ENCODE assay signal across 9 mouse cellular contexts in the genomic region with DNA sequence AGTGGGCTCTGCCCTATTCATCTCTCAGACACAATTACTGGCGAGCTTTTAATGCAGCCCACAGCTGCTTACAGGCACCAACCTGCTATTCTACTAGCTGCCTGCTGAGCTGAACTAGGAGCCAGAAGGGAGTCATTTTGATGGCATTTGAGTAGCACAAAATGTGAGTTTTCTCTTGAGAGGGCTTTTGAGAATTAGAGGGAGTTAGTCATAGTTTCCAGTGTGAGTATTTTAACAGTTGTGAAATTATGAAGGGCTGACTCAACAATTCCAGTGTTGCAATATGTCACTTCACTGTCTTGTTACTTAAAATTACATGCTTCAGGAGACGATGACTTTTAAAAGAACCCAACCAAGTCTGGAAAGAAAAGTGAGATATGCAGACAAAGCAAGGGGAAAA. TPM values are rescaled to one million over a fixed set of nuclear protein-coding genes. Genes with fewer than 3 reads are reported as not detected.
DNase-seq lines count a peak whose midpoint lies in the region; ATAC-seq and TF ChIP-seq lines count a peak whose summit lies in the region.
"Had no signal": no experiment of that assay in that cellular context is flagged by ENCODE, and none has a peak within 500 bp of the region (broad histone marks: within the 10 kb centered on the region; RNA-seq: fewer than 3 reads in every experiment).

No protein-coding gene starts in this region.

- no peak overlapping the region for H3K4me2 ChIP-seq in kidney, embryonic 16.5 days (replicated peaks; ENCODE audit: low read depth, low read length)
- H3K4me2 ChIP-seq: heart, embryonic 13.5 days; kidney, embryonic 15.5 days had no signal

- TF ChIP-seq CTCF in layer of hippocampus, adult 2 months (conservative IDR thresholded peaks at IDR 0.05), result peak; percentile 14; the same call in 1 of the 2 replicates

- 57% methylated on average over 2 of the region's 2 CpGs for WGBS in kidney, embryonic 16.5 days

- no peak overlapping the region for H3K4me3 ChIP-seq in layer of hippocampus, adult 2 months
- no peak overlapping the region for H3K4me3 ChIP-seq in kidney, embryonic 16.5 days (ENCODE audit: low read length)
- H3K4me3 ChIP-seq: heart, embryonic 13.5 days; kidney, embryonic 15.5 days had no signal

- peak overlapping the region; percentile 51; the same call in 1 of the 2 replicates for H3K27ac ChIP-seq in layer of hippocampus, adult 2 months
- no peak overlapping the region for H3K27ac ChIP-seq in kidney, embryonic 16.5 days (ENCODE audit: low read length)
- H3K27ac ChIP-seq: heart, embryonic 13.5 days; kidney, embryonic 15.5 days had no signal

- H3K4me1 ChIP-seq in kidney, embryonic 16.5 days (ENCODE audit: insufficient read depth, low read length), result no peaks in the 10 kb centered on the region
- H3K4me1 ChIP-seq: heart, embryonic 13.5 days; kidney, embryonic 15.5 days had no signal

- no peak for ATAC-seq in kidney, embryonic 16.5 days (ENCODE audit: low FRiP score, low TSS enrichment)

- DNase-seq in layer of hippocampus, adult 2 months (ENCODE audit: low spot score in 2 of 2), result peak; percentile 28 to 57
- no peak for DNase-seq in layer of hippocampus, adult 9-10 months (ENCODE audit: low spot score)
- DNase-seq in CD4-positive, CD25-positive, alpha-beta regulatory T cell, adult 2 months (ENCODE audit: low read depth, low spot score), result peak; percentile 51
- DNase-seq in adipocyte (ENCODE audit: low spot score), result peak; percentile 73
- DNase-seq in lung, postnatal 14 days, result peak; percentile 15
- no peak for DNase-seq in urinary bladder, adult 2 months (ENCODE audit: low spot score)

- H3K27me3 ChIP-seq in kidney, embryonic 16.5 days (ENCODE audit: insufficient read depth, low read length), result no peaks in the 10 kb centered on the region
- H3K27me3 ChIP-seq: heart, embryonic 13.5 days; kidney, embryonic 15.5 days had no signal

- H3K9me3 ChIP-seq in kidney, embryonic 16.5 days (ENCODE audit: low read length), result 0 out of 2 replicates have a peak, but pooled peaks cover 2% of the 10 kb centered on the region
- H3K9me3 ChIP-seq: heart, embryonic 13.5 days; kidney, embryonic 15.5 days had no signal

- no peaks in the 10 kb centered on the region for H3K36me3 ChIP-seq in kidney, embryonic 16.5 days (ENCODE audit: insufficient read depth, low read length)
- H3K36me3 ChIP-seq: heart, embryonic 13.5 days; kidney, embryonic 15.5 days had no signal

- no peak overlapping the region for H3K9ac ChIP-seq in kidney, embryonic 16.5 days (replicated peaks; ENCODE audit: low read length)
- H3K9ac ChIP-seq: heart, embryonic 13.5 days; kidney, embryonic 15.5 days had no signal

RNA-seq across cellular contexts. Expression of gene Ly86, which starts 54.4 kb away (rescaled TPM):
- total RNA-seq in layer of hippocampus, adult 2 months (2021), result 1 to 10 TPM; 8.5 to 8.7 TPM
- 5.0 and 6.3 TPM in 2 replicates for polyA plus RNA-seq in kidney, embryonic 16.5 days (2015; fragmentation: Nextera tagmentation; extraction: Ambion mirVana)
- 19.3 and 23.8 TPM in 2 replicates for polyA plus RNA-seq in urinary bladder, adult 2 months (2012; rRNA removed)

Comparison
In these comparisons a context has a peak if more than half of its experiments do, and no peak if none do; other contexts are left out.
1. DNase-seq: peak in layer of hippocampus, adult 2 months (2 of 2), CD4-positive, CD25-positive, alpha-beta regulatory T cell, adult 2 months (single experiment), adipocyte (single experiment) and lung, postnatal 14 days (single experiment); none in layer of hippocampus, adult 9-10 months (single experiment) and urinary bladder, adult 2 months (single experiment).